Mouse (Mus musculus) left cerebral cortex, postnatal 14 days (tissue): ENCODE measurements around the gene Pcdh11x. TPM values are rescaled to one million over a fixed set of nuclear protein-coding genes. Genes with fewer than 3 reads are reported as not detected.

Source experiments
- total RNA-seq, 2 experiments: library from RNA; stranded (reverse); gene quantifications; 2 replicates each; pipeline ENCODE4 v1.2.3; 2021

Pcdh11x gene
- total RNA-seq, 2 experiments from 2014 or later, result 30.6 to 36.7 TPM

Other genes with a start within 250 kb of the Pcdh11x start
- not detected for gene H2afb3, start 22.8 kb downstream of the Pcdh11x start, total RNA-seq